Mouse (Mus musculus) stomach, postnatal 0 days (tissue): ENCODE data around the gene Tnfrsf19. TPM values are rescaled to one million over a fixed set of nuclear protein-coding genes. Genes with fewer than 3 reads are reported as not detected.

Experiments used
- ATAC-seq: fragments of 200-750 bp; cut with Nextera tagmentation; 2 replicates; pipeline ENCODE4 v1.8.0; 2017; ENCODE audit not compliant: low FRiP score, low TSS enrichment
- DNase-seq: peaks from one replicate; pipeline ENCODE4 v3.0.0-alpha.2; 2016; ENCODE audit warnings: low spot score
- H3K27ac ChIP-seq: fragments of 300-500 bp; sonication (generic); replicated peaks from 2 replicates; pipeline ENCODE4 v1.5.1; 2014; ENCODE audit warnings: mild to moderate bottlenecking, control low read depth
- H3K27me3 ChIP-seq: fragments of 300-500 bp; sonication (generic); 2 replicates; pipeline ENCODE4 v1.6.1; 2014; ENCODE audit warnings: low read length; ENCODE audit not compliant: control insufficient read depth, insufficient read depth
- H3K36me3 ChIP-seq: fragments of 300-500 bp; sonication (generic); 2 replicates; pipeline ENCODE4 v1.6.1; 2014; ENCODE audit warnings: low read length, mixed read lengths; ENCODE audit not compliant: control insufficient read depth, insufficient read depth
- H3K4me1 ChIP-seq: fragments of 300-500 bp; sonication (generic); replicated peaks from 2 replicates; pipeline ENCODE4 v1.6.1; 2014; ENCODE audit warnings: antibody characterized with exemption; ENCODE audit not compliant: control insufficient read depth, insufficient read depth
- H3K4me2 ChIP-seq: fragments of 300-500 bp; sonication (generic); replicated peaks from 2 replicates; pipeline ENCODE4 v1.6.1; 2014; ENCODE audit warnings: low read depth, mild to moderate bottlenecking, control low read depth, moderate library complexity
- H3K4me3 ChIP-seq: fragments of 300-500 bp; sonication (generic); 2 replicates; pipeline ENCODE4 v1.5.1; 2014; ENCODE audit warnings: low read depth, low read length, control low read depth
- H3K9ac ChIP-seq: fragments of 300-500 bp; sonication (generic); 2 replicates; pipeline ENCODE4 v1.6.1; 2014; ENCODE audit warnings: mild to moderate bottlenecking, low read length, control low read depth, mixed read lengths
- H3K9me3 ChIP-seq: fragments of 300-500 bp; sonication (generic); 2 replicates; pipeline ENCODE4 v1.6.1; 2016; ENCODE audit warnings: low read length; ENCODE audit not compliant: control insufficient read depth
- CTCF ChIP-seq: IDR thresholded peaks from 2 replicates; pipeline ENCODE4 v1.5.1; 2016; ENCODE audit warnings: antibody characterized with exemption, low read depth, mild to moderate bottlenecking, moderate library complexity
- EP300 ChIP-seq: optimal IDR thresholded peaks from 2 replicates; pipeline ENCODE3; 2016; ENCODE audit warnings: antibody characterized with exemption
- WGBS: fragments of 180-500 bp; shearing (Covaris S2); extraction: QIAGEN DNeasy Blood & Tissue Kit; methylation state at CpG from one replicate; pipeline ENCODE4 v1.1.7; 2014; 5-methylcytosine and 5-hydroxymethylcytosine counted together
- polyA plus RNA-seq: library from polyadenylated mRNA; unstranded; fragments of >200 nt; fragmentation: Nextera tagmentation; extraction: Ambion mirVana; gene quantifications from 2 replicates; pipeline ENCODE4 v1.2.1, GENCODE M21; 2015

Gene Tnfrsf19
- polyA plus RNA-seq, 1 experiment from 2014 or later, result 27.8 TPM

- Histone ChIP-seq H3K27ac (no peak overlapping the region), H3K36me3 (no peaks in the 10 kb centered on the region), H3K9ac (no peak overlapping the region), H3K4me1 (peaks cover 2% of the 10 kb centered on the region; the same call in 1 of the 2 replicates), H3K4me3 (no peak overlapping the region), H3K27me3 (no peaks in the 10 kb centered on the region), H3K9me3 (no peaks in the 10 kb centered on the region), H3K4me2 (no peak overlapping the region)
- 43% methylated on average over 4 of the region's 4 CpGs for WGBS
- ATAC-seq, result no peak
- no peak for DNase-seq
- TF ChIP-seq CTCF (no peak), EP300 (no peak)
Measured at GRCm38 (mm10) chr14:60985077-60985476, 61.2 kb downstream of the Tnfrsf19 start.

DNA sequence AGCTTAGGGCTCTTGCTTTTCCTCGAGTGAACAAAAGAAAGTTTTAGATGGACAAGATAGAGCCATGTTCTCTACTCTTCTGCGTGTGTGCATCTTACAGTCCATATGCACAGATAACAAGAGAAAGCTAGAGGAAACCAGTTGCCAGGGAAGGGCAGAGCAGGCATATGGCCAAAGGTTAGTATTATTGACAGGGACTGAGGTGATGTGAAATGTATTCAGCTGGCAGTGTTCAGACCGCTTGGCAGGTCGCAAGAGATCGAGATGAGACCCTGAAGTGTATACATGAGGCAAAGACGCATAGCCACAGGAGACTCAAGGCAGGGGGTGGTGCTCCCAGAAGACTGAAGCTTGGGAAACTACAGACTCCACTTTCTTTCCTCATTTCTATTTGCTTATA is 62.0 kb downstream of the Tnfrsf19 start:
- ATAC-seq (no peak), DNase-seq (no peak)
- TF ChIP-seq EP300 (no peak), CTCF (no peak)
- WGBS, result 40% methylated on average over 6 of the region's 6 CpGs
- Histone ChIP-seq H3K36me3 (no peaks in the 10 kb centered on the region), H3K9ac (no peak overlapping the region), H3K4me3 (no peak overlapping the region), H3K4me2 (no peak overlapping the region), H3K27me3 (no peaks in the 10 kb centered on the region), H3K27ac (no peak overlapping the region), H3K4me1 (peaks cover 2% of the 10 kb centered on the region; the same call in 1 of the 2 replicates), H3K9me3 (no peaks in the 10 kb centered on the region)

DNA sequence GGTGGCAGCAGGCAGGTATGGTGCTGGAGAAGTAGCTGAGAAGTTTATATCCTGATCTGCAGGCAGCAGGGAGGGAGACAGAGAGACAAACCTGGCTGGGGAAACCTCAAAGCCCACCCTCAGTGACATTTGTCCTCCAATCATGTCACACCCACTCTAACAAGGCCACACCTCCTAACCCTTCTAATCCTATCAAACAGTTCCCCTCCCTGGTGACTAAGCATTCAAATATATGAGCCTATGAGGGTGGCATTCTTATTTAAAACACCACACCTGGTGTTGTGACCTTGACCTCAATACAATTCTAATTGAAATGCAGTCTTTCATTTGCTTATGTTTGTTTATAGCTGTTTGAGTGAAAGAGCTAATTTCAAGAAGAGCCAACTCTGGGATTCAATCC is 64.2 kb downstream of the Tnfrsf19 start:
- ATAC-seq (no peak), DNase-seq (no peak)
- Histone ChIP-seq H3K27me3 (no peaks in the 10 kb centered on the region), H3K27ac (no peak overlapping the region), H3K9me3 (no peaks in the 10 kb centered on the region), H3K9ac (no peak overlapping the region), H3K4me1 (no peaks in the 10 kb centered on the region; the same call in 1 of the 2 replicates), H3K4me3 (no peak overlapping the region), H3K4me2 (no peak overlapping the region), H3K36me3 (no peaks in the 10 kb centered on the region)
- TF ChIP-seq EP300 (no peak), CTCF (no peak)

DNA sequence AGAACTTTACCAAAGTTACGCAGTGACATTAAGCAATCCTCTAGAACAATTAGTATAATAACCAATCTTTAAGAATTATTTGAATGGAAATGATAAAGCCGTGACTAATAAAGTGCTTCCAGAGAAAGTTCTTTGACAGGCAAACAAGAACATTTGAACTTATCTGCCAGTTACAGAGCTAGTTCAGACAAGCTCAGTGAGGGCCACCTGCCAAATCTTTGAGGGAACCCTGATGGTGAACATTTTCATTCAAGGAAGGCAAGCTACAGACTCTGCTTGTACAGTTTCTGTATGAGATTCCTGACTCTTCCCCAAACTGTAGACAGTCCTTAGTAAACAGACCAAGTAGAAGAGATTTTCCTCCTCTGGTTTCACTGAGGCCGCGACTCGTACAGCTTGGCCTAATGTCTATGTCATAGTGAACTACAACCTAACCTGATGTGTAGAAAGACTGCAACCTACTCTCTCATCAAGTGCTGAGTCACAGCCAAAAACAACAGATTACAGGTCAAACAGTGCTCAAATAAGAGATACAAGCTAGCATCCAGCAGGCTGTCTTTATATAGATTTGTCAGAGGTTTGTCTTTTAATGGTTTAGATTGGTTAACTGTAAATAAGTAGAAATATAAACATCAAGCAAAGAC is 65.9 kb downstream of the Tnfrsf19 start:
- Histone ChIP-seq H3K36me3 (no peaks in the 10 kb centered on the region), H3K4me1 (no peaks in the 10 kb centered on the region; the same call in 1 of the 2 replicates), H3K27ac (no peak overlapping the region; the same call in 1 of the 2 replicates), H3K4me2 (no peak overlapping the region), H3K27me3 (no peaks in the 10 kb centered on the region), H3K9ac (no peak overlapping the region), H3K4me3 (no peak overlapping the region), H3K9me3 (no peaks in the 10 kb centered on the region)
- no peak for TF ChIP-seq CTCF
- TF ChIP-seq EP300, result no peak
- no peak; the same call in 1 of the 2 replicates for ATAC-seq
- DNase-seq, result peak; percentile 45
- WGBS, result 44% methylated on average over 5 of the region's 5 CpGs

DNA sequence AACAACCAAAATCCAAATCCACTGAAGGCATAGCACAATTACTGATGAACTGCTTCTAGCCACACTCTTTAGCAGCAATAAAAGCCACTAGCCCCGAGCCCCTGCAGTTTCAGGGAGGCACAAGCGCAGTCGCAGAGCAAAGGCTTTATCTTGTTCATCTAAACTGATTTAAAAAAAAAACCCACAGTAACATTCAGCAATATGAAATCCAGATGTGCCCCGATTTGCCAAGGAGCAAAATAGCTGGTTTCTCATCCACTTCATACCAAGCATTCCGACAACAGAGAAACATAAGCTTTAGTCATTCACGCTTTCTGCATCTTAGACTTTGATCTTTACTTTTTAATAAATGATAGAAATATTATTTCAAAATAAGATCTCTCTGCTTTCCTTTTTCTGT is 68.2 kb downstream of the Tnfrsf19 start:
- Histone ChIP-seq H3K27me3 (no peaks in the 10 kb centered on the region), H3K27ac (no peak overlapping the region), H3K9ac (no peak overlapping the region), H3K36me3 (no peaks in the 10 kb centered on the region), H3K4me3 (no peak overlapping the region), H3K9me3 (no peaks in the 10 kb centered on the region), H3K4me2 (no peak overlapping the region), H3K4me1 (no peaks in the 10 kb centered on the region)
- DNase-seq, result no peak
- TF ChIP-seq CTCF (no peak), EP300 (no peak)
- ATAC-seq, result no peak
- WGBS, result 56% methylated on average over 6 of the region's 6 CpGs

DNA sequence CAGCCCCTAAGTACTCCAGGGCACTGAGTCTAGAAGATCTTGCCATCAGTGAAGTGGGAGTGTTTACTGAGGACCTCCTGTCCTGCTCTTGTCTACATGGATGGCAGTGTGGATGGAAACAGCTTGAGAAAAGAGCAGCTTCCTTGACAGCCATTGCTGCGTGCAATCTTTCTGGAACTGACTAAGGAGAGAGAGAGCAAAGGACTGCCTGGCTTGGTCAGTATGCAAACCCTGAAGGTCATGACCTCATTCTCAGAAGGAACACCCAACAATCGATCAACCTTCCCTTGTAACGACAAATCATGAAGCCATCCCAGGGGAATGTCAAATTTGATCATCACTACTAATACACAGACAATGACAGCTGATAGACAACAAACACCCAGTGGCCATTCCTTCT is 70.1 kb downstream of the Tnfrsf19 start:
- no peak for DNase-seq
- no peak overlapping the region for H3K27ac ChIP-seq
- no peak overlapping the region for H3K4me2 ChIP-seq
- TF ChIP-seq CTCF (no peak), EP300 (no peak)
- no peak overlapping the region for H3K9ac ChIP-seq
- no peak overlapping the region for H3K4me3 ChIP-seq
- no peaks in the 10 kb centered on the region for H3K4me1 ChIP-seq
- H3K36me3 ChIP-seq, result no peaks in the 10 kb centered on the region
- H3K27me3 ChIP-seq, result no peaks in the 10 kb centered on the region
- WGBS, result 49% methylated on average over 3 of the region's 3 CpGs
- no peaks in the 10 kb centered on the region for H3K9me3 ChIP-seq
- 0 out of 2 replicates have a peak, but pooled peaks have one; percentile 24 for ATAC-seq
